In genomic region chr6:125170194-125170593, GRCm38 (mm10) we compare ENCODE assay signal across 18 mouse cellular contexts. TPM values are rescaled to one million over a fixed set of nuclear protein-coding genes. Genes with fewer than 3 reads are reported as not detected.
DNase-seq lines count a peak whose midpoint lies in the region; ATAC-seq and TF ChIP-seq lines count a peak whose summit lies in the region.
"Had no signal": no experiment of that assay in that cellular context is flagged by ENCODE, and none has a peak within 500 bp of the region (broad histone marks: within the 10 kb centered on the region; RNA-seq: fewer than 3 reads in every experiment).

No protein-coding gene starts in this region.

- no peak overlapping the region for H3K4me2 ChIP-seq in hindbrain, postnatal 0 days (ENCODE audit: low read depth, low read length)
- no peak overlapping the region for H3K4me2 ChIP-seq in hindbrain, embryonic 11.5 days (replicated peaks; ENCODE audit: low read depth, low read length)
- no peak overlapping the region for H3K4me2 ChIP-seq in liver, postnatal 0 days (ENCODE audit: low read depth, low read length)
- no peak overlapping the region for H3K4me2 ChIP-seq in liver, embryonic 11.5 days
- H3K4me2 ChIP-seq: neural tube, embryonic 13.5 days had no signal

- DNase-seq in gastrocnemius, adult 2 months, result no peak
- DNase-seq in gastrocnemius, postnatal 25 days, result no peak
- no peak for DNase-seq in hindbrain, postnatal 0 days (ENCODE audit: low spot score)
- no peak for DNase-seq in hindbrain, embryonic 11.5 days (ENCODE audit: low spot score)
- no peak for DNase-seq in liver, postnatal 0 days
- DNase-seq in liver, embryonic 11.5 days (ENCODE audit: low spot score), result no peak
- DNase-seq in MEL (ENCODE audit: low read depth, low spot score), result peak; percentile 42
- no peak for DNase-seq in adrenal gland, adult 2 months
- DNase-seq: adrenal gland, adult 8-10 months; B cell, adult 2 months; cerebellum, adult 9-11 months; embryo, embryonic 11 days; kidney, postnatal 10 days; left cerebral cortex, postnatal 4 days; right cerebral cortex, postnatal 4 days had no signal

- WGBS in hindbrain, postnatal 0 days, result 82% methylated on average over 6 of the region's 6 CpGs
- WGBS in hindbrain, embryonic 11.5 days, result 90% methylated on average over 6 of the region's 6 CpGs
- WGBS in liver, postnatal 0 days (ENCODE audit: insufficient replicate concordance), result 81% methylated on average over 6 of the region's 6 CpGs
- WGBS in liver, embryonic 11.5 days, result 83% methylated on average over 6 of the region's 6 CpGs

- no peak for TF ChIP-seq EP300 in liver, postnatal 0 days (IDR thresholded peaks at IDR 0.05; ENCODE audit: low read depth)
- no peak for TF ChIP-seq EP300 in MEL (IDR thresholded peaks at IDR 0.05; ENCODE audit: low read depth in 1 of 2, low read length in 2 of 2)

- no peak overlapping the region for H3K9ac ChIP-seq in hindbrain, postnatal 0 days (replicated peaks; ENCODE audit: low read length)
- no peak overlapping the region for H3K9ac ChIP-seq in hindbrain, embryonic 11.5 days (ENCODE audit: low read depth, low read length)
- H3K9ac ChIP-seq in liver, postnatal 0 days (replicated peaks), result no peak overlapping the region
- H3K9ac ChIP-seq in liver, embryonic 11.5 days (ENCODE audit: low read depth, low read length), result no peak overlapping the region
- no peak overlapping the region for H3K9ac ChIP-seq in MEL (ENCODE audit: control insufficient read depth, low read depth, low read length, poor library complexity, severe bottlenecking)
- H3K9ac ChIP-seq: neural tube, embryonic 13.5 days had no signal

- ATAC-seq in hindbrain, postnatal 0 days, result no peak
- no peak for ATAC-seq in hindbrain, embryonic 11.5 days (ENCODE audit: low FRiP score)
- ATAC-seq in liver, postnatal 0 days, result no peak
- no peak for ATAC-seq in liver, embryonic 11.5 days (replicated peaks; ENCODE audit: low FRiP score)
- ATAC-seq: forebrain, embryonic 16.5 days; inflammation-experienced regulatory T-cells, adult 6 months had no signal

- H3K9me3 ChIP-seq in hindbrain, postnatal 0 days (ENCODE audit: low read length), result no peaks in the 10 kb centered on the region
- H3K9me3 ChIP-seq in hindbrain, embryonic 11.5 days (ENCODE audit: control insufficient read depth, low read length), result no peaks in the 10 kb centered on the region
- no peaks in the 10 kb centered on the region for H3K9me3 ChIP-seq in liver, postnatal 0 days (ENCODE audit: low read length)
- no peaks in the 10 kb centered on the region for H3K9me3 ChIP-seq in liver, embryonic 11.5 days (ENCODE audit: control insufficient read depth, low read length)
- H3K9me3 ChIP-seq in MEL (replicated peaks; ENCODE audit: insufficient read depth, low read length), result no peaks in the 10 kb centered on the region
- H3K9me3 ChIP-seq: neural tube, embryonic 13.5 days had no signal

- no peak overlapping the region for H3K4me3 ChIP-seq in gastrocnemius, adult 2 months
- H3K4me3 ChIP-seq in hindbrain, postnatal 0 days (ENCODE audit: low read length), result no peak overlapping the region
- H3K4me3 ChIP-seq in hindbrain, embryonic 11.5 days (ENCODE audit: low read depth, low read length), result no peak overlapping the region
- H3K4me3 ChIP-seq in liver, postnatal 0 days (ENCODE audit: low read depth, low read length), result no peak overlapping the region
- no peak overlapping the region for H3K4me3 ChIP-seq in liver, embryonic 11.5 days (ENCODE audit: low read depth, low read length)
- H3K4me3 ChIP-seq in MEL (ENCODE audit: control insufficient read depth in 1 of 2, insufficient read depth in 1 of 2, low read depth in 2 of 2, low read length in 2 of 2), result no peak overlapping the region
- H3K4me3 ChIP-seq: neural tube, embryonic 13.5 days had no signal

- no peak for TF ChIP-seq POLR2A in MEL (IDR thresholded peaks at IDR 0.05; ENCODE audit: control insufficient read depth in 1 of 2, insufficient read depth in 1 of 2, low read depth in 1 of 2, low read length in 2 of 2, poor library complexity in 1 of 2)

- peaks cover 4% of the 10 kb centered on the region for H3K79me2 ChIP-seq in MEL (ENCODE audit: control insufficient read depth, insufficient read depth, low read length, poor library complexity)

- H3K27me3 ChIP-seq in hindbrain, postnatal 0 days (ENCODE audit: insufficient read depth, low read length), result no peaks in the 10 kb centered on the region
- H3K27me3 ChIP-seq in hindbrain, embryonic 11.5 days (ENCODE audit: control insufficient read depth, insufficient read depth, low read length), result no peaks in the 10 kb centered on the region
- H3K27me3 ChIP-seq in liver, postnatal 0 days (ENCODE audit: insufficient read depth, low read length), result no peaks in the 10 kb centered on the region
- no peaks in the 10 kb centered on the region for H3K27me3 ChIP-seq in liver, embryonic 11.5 days (replicated peaks; ENCODE audit: control insufficient read depth, insufficient read depth, low read length)
- H3K27me3 ChIP-seq in MEL (ENCODE audit: control insufficient read depth in 1 of 2, insufficient read depth in 2 of 2, low read length in 2 of 2), result no peaks in the 10 kb centered on the region
- H3K27me3 ChIP-seq: neural tube, embryonic 13.5 days had no signal

- peak overlapping the region; percentile 64 for H3K27ac ChIP-seq in gastrocnemius, adult 2 months
- H3K27ac ChIP-seq in hindbrain, postnatal 0 days, result no peak overlapping the region
- H3K27ac ChIP-seq in hindbrain, embryonic 11.5 days (ENCODE audit: low read depth, low read length), result no peak overlapping the region
- no peak overlapping the region for H3K27ac ChIP-seq in liver, postnatal 0 days (ENCODE audit: low read depth)
- H3K27ac ChIP-seq in liver, embryonic 11.5 days (ENCODE audit: low read depth, low read length), result no peak overlapping the region
- no peak overlapping the region for H3K27ac ChIP-seq in MEL (ENCODE audit: control insufficient read depth, low read depth, low read length)
- H3K27ac ChIP-seq: neural tube, embryonic 13.5 days had no signal

- TF ChIP-seq CTCF in gastrocnemius, adult 2 months (IDR thresholded peaks at IDR 0.05), result peak; percentile 48
- peak; percentile 16; the same call in 1 of the 2 replicates for TF ChIP-seq CTCF in hindbrain, postnatal 0 days (IDR thresholded peaks at IDR 0.05; ENCODE audit: low read depth)
- peak; percentile 47 for TF ChIP-seq CTCF in liver, postnatal 0 days (IDR thresholded peaks at IDR 0.05; ENCODE audit: low read depth)
- peak in 1 of 3 experiments; percentile 30; a peak in 2 of 6 replicates for TF ChIP-seq CTCF in MEL (IDR thresholded peaks at IDR 0.05 in 2 of 3, conservative IDR thresholded peaks at IDR 0.05 in 1 of 3; ENCODE audit: control insufficient read depth in 1 of 3, insufficient read depth in 1 of 3, low read depth in 2 of 3, low read length in 3 of 3, poor library complexity in 1 of 3, severe bottlenecking in 1 of 3)

- intact Hi-C loops in gastrocnemius, adult 2 months (cut with DNase I), result no loop called here

- peaks cover 65% of the 10 kb centered on the region for H3K36me3 ChIP-seq in hindbrain, postnatal 0 days (ENCODE audit: insufficient read depth, low read length)
- H3K36me3 ChIP-seq in hindbrain, embryonic 11.5 days (ENCODE audit: control insufficient read depth, insufficient read depth, low read length), result peaks cover 35% of the 10 kb centered on the region
- peaks cover 77% of the 10 kb centered on the region for H3K36me3 ChIP-seq in liver, postnatal 0 days (replicated peaks; ENCODE audit: insufficient read depth, low read length)
- H3K36me3 ChIP-seq in liver, embryonic 11.5 days (ENCODE audit: control insufficient read depth, insufficient read depth, low read length), result peaks cover 73% of the 10 kb centered on the region
- peaks cover 8 to 9% of the 10 kb centered on the region in 2 experiments for H3K36me3 ChIP-seq in MEL (ENCODE audit: control insufficient read depth in 1 of 2, insufficient read depth in 2 of 2, low read length in 2 of 2)

- peaks cover 16% of the 10 kb centered on the region; the same call in 1 of the 2 replicates for H3K4me1 ChIP-seq in hindbrain, postnatal 0 days (ENCODE audit: insufficient read depth, low read length)
- peaks cover 16% of the 10 kb centered on the region for H3K4me1 ChIP-seq in hindbrain, embryonic 11.5 days (replicated peaks; ENCODE audit: control insufficient read depth, insufficient read depth, low read length)
- H3K4me1 ChIP-seq in liver, postnatal 0 days (ENCODE audit: insufficient read depth), result peaks cover 31% of the 10 kb centered on the region
- peaks cover 17% of the 10 kb centered on the region for H3K4me1 ChIP-seq in liver, embryonic 11.5 days (replicated peaks; ENCODE audit: control insufficient read depth, insufficient read depth, low read length)
- H3K4me1 ChIP-seq in MEL (ENCODE audit: control insufficient read depth in 1 of 2, insufficient read depth in 2 of 2, low read length in 2 of 2), result peaks cover 3 to 13% of the 10 kb centered on the region in 2 experiments

- peak; percentile 12 for TF ChIP-seq RAD21 in MEL (IDR thresholded peaks at IDR 0.05; ENCODE audit: low read depth, low read length)

RNA-seq across cellular contexts. Expression of gene Gapdh, which starts 3.9 kb away (rescaled TPM):
- over 10,000 TPM in 1 of 2 experiments, 1,000 to 10,000 TPM in 1; 9,742 to 11,894 TPM for total RNA-seq in gastrocnemius, adult 2 months (2021)
- total RNA-seq in gastrocnemius, postnatal 25 days (2021), result over 10,000 TPM; 11,297 to 11,631 TPM
- 2,711 and 2,736 TPM in 2 replicates for total RNA-seq in hindbrain, postnatal 0 days (2014; rRNA removed)
- 1,874 and 1,919 TPM in 2 replicates for polyA plus RNA-seq in hindbrain, postnatal 0 days (2015; fragmentation: Nextera tagmentation; extraction: Ambion mirVana)
- 2,070 and 2,095 TPM in 2 replicates for polyA plus RNA-seq in hindbrain, embryonic 11.5 days (2014; fragmentation: Nextera tagmentation; extraction: Ambion mirVana)
- 1,355 and 1,565 TPM in 2 replicates for polyA plus RNA-seq in liver, postnatal 0 days (2015; fragmentation: Nextera tagmentation; extraction: Ambion mirVana)
- polyA plus RNA-seq in liver, embryonic 11.5 days (2014; fragmentation: Nextera tagmentation; extraction: Ambion mirVana), result 2,450 and 2,526 TPM in 2 replicates
- total RNA-seq in MEL (2012; rRNA removed), result 723 and 1,144 TPM in 2 replicates
- 1,000 to 10,000 TPM in 1 of 2 experiments, not detected in 1; 1,834 TPM for polyA plus RNA-seq in MEL (2012; ENCODE audit: insufficient read depth in 1 of 2, insufficient read length in 2 of 2, low read depth in 1 of 2, low replicate concordance in 2 of 2, missing spikeins in 1 of 2)
- total RNA-seq in adrenal gland, adult 2 months (2021), result 1,000 to 10,000 TPM; 2,613 to 2,674 TPM
- 2,736 and 3,470 TPM in 2 replicates for polyA plus RNA-seq in adrenal gland, adult 2 months (2012; rRNA removed)

RNA-seq across cellular contexts. Expression of gene Ncapd2, which starts 21.3 kb away (rescaled TPM):
- 1 to 10 TPM; 6.5 to 9.8 TPM for total RNA-seq in gastrocnemius, adult 2 months (2021)
- total RNA-seq in gastrocnemius, postnatal 25 days (2021), result 10 to 100 TPM; 12.1 to 12.7 TPM
- total RNA-seq in hindbrain, postnatal 0 days (2014; rRNA removed), result 47.1 and 56.3 TPM in 2 replicates
- 30.3 and 34.1 TPM in 2 replicates for polyA plus RNA-seq in hindbrain, postnatal 0 days (2015; fragmentation: Nextera tagmentation; extraction: Ambion mirVana)
- polyA plus RNA-seq in hindbrain, embryonic 11.5 days (2014; fragmentation: Nextera tagmentation; extraction: Ambion mirVana), result 109 and 110 TPM in 2 replicates
- 33.5 and 39.1 TPM in 2 replicates for polyA plus RNA-seq in liver, postnatal 0 days (2015; fragmentation: Nextera tagmentation; extraction: Ambion mirVana)
- 150 and 158 TPM in 2 replicates for polyA plus RNA-seq in liver, embryonic 11.5 days (2014; fragmentation: Nextera tagmentation; extraction: Ambion mirVana)
- total RNA-seq in MEL (2012; rRNA removed), result 86.6 and 88.8 TPM in 2 replicates
- 100 to 1,000 TPM in 1 of 2 experiments, not detected in 1; 394 TPM for polyA plus RNA-seq in MEL (2012; ENCODE audit: insufficient read depth in 1 of 2, insufficient read length in 2 of 2, low read depth in 1 of 2, low replicate concordance in 2 of 2, missing spikeins in 1 of 2)
- total RNA-seq in adrenal gland, adult 2 months (2021), result 10 to 100 TPM; 20.4 to 25.5 TPM
- 25.2 and 28.7 TPM in 2 replicates for polyA plus RNA-seq in adrenal gland, adult 2 months (2012; rRNA removed)

RNA-seq across cellular contexts. Expression of gene Mrpl51, which starts 21.4 kb away (rescaled TPM):
- 100 to 1,000 TPM; 214 to 262 TPM for total RNA-seq in gastrocnemius, adult 2 months (2021)
- total RNA-seq in gastrocnemius, postnatal 25 days (2021), result 100 to 1,000 TPM; 214 to 227 TPM
- 20.6 and 40.3 TPM in 2 replicates for total RNA-seq in hindbrain, postnatal 0 days (2014; rRNA removed)
- 159 and 163 TPM in 2 replicates for polyA plus RNA-seq in hindbrain, postnatal 0 days (2015; fragmentation: Nextera tagmentation; extraction: Ambion mirVana)
- 184 and 189 TPM in 2 replicates for polyA plus RNA-seq in hindbrain, embryonic 11.5 days (2014; fragmentation: Nextera tagmentation; extraction: Ambion mirVana)
- 210 and 215 TPM in 2 replicates for polyA plus RNA-seq in liver, postnatal 0 days (2015; fragmentation: Nextera tagmentation; extraction: Ambion mirVana)
- polyA plus RNA-seq in liver, embryonic 11.5 days (2014; fragmentation: Nextera tagmentation; extraction: Ambion mirVana), result 287 and 311 TPM in 2 replicates
- 208 and 251 TPM in 2 replicates for total RNA-seq in MEL (2012; rRNA removed)
- 100 to 1,000 TPM in 1 of 2 experiments, not detected in 1; 286 TPM for polyA plus RNA-seq in MEL (2012; ENCODE audit: insufficient read depth in 1 of 2, insufficient read length in 2 of 2, low read depth in 1 of 2, low replicate concordance in 2 of 2, missing spikeins in 1 of 2)
- 100 to 1,000 TPM; 162 to 208 TPM for total RNA-seq in adrenal gland, adult 2 months (2021)
- 44.2 and 45.1 TPM in 2 replicates for polyA plus RNA-seq in adrenal gland, adult 2 months (2012; rRNA removed)

RNA-seq across cellular contexts. Expression of gene Iffo1, which starts 25.2 kb away (rescaled TPM):
- 1 to 10 TPM; 7.8 to 9.4 TPM for total RNA-seq in gastrocnemius, adult 2 months (2021)
- 10 to 100 TPM; 12.4 to 15.3 TPM for total RNA-seq in gastrocnemius, postnatal 25 days (2021)
- 29.1 and 30.5 TPM in 2 replicates for total RNA-seq in hindbrain, postnatal 0 days (2014; rRNA removed)
- 20.3 and 20.6 TPM in 2 replicates for polyA plus RNA-seq in hindbrain, postnatal 0 days (2015; fragmentation: Nextera tagmentation; extraction: Ambion mirVana)
- 10.3 and 10.4 TPM in 2 replicates for polyA plus RNA-seq in hindbrain, embryonic 11.5 days (2014; fragmentation: Nextera tagmentation; extraction: Ambion mirVana)
- polyA plus RNA-seq in liver, postnatal 0 days (2015; fragmentation: Nextera tagmentation; extraction: Ambion mirVana), result 4.2 and 4.8 TPM in 2 replicates
- 7.7 and 9.9 TPM in 2 replicates for polyA plus RNA-seq in liver, embryonic 11.5 days (2014; fragmentation: Nextera tagmentation; extraction: Ambion mirVana)
- 75.4 and 96.1 TPM in 2 replicates for total RNA-seq in MEL (2012; rRNA removed)
- polyA plus RNA-seq in MEL (2012; ENCODE audit: insufficient read depth in 1 of 2, insufficient read length in 2 of 2, low read depth in 1 of 2, low replicate concordance in 2 of 2, missing spikeins in 1 of 2), result 10 to 100 TPM in 1 of 2 experiments, not detected in 1; 96.9 TPM
- 10 to 100 TPM; 13.8 to 21.4 TPM for total RNA-seq in adrenal gland, adult 2 months (2021)
- polyA plus RNA-seq in adrenal gland, adult 2 months (2012; rRNA removed), result 73.1 and 80.0 TPM in 2 replicates

RNA-seq across cellular contexts. Expression of gene Nop2, which starts 38.5 kb away (rescaled TPM):
- 10 to 100 TPM; 17.9 to 18.1 TPM for total RNA-seq in gastrocnemius, adult 2 months (2021)
- 10 to 100 TPM; 14.6 to 18.6 TPM for total RNA-seq in gastrocnemius, postnatal 25 days (2021)
- 33.9 and 34.2 TPM in 2 replicates for total RNA-seq in hindbrain, postnatal 0 days (2014; rRNA removed)
- 37.3 and 38.8 TPM in 2 replicates for polyA plus RNA-seq in hindbrain, postnatal 0 days (2015; fragmentation: Nextera tagmentation; extraction: Ambion mirVana)
- 45.3 and 58.8 TPM in 2 replicates for polyA plus RNA-seq in hindbrain, embryonic 11.5 days (2014; fragmentation: Nextera tagmentation; extraction: Ambion mirVana)
- polyA plus RNA-seq in liver, postnatal 0 days (2015; fragmentation: Nextera tagmentation; extraction: Ambion mirVana), result 23.2 and 24.8 TPM in 2 replicates
- 114 and 125 TPM in 2 replicates for polyA plus RNA-seq in liver, embryonic 11.5 days (2014; fragmentation: Nextera tagmentation; extraction: Ambion mirVana)
- 210 and 263 TPM in 2 replicates for total RNA-seq in MEL (2012; rRNA removed)
- polyA plus RNA-seq in MEL (2012; ENCODE audit: insufficient read depth in 1 of 2, insufficient read length in 2 of 2, low read depth in 1 of 2, low replicate concordance in 2 of 2, missing spikeins in 1 of 2), result 100 to 1,000 TPM; 221 to 337 TPM
- 10 to 100 TPM; 40.9 to 51.7 TPM for total RNA-seq in adrenal gland, adult 2 months (2021)
- 8.0 and 12.0 TPM in 2 replicates for polyA plus RNA-seq in adrenal gland, adult 2 months (2012; rRNA removed)
